ENCODE assay signal across 8 mouse cellular contexts in genomic region chr5:108367871-108368332, GRCm38 (mm10). TPM values are rescaled to one million over a fixed set of nuclear protein-coding genes. Genes with fewer than 3 reads are reported as not detected.
DNase-seq lines count a peak whose midpoint lies in the region; ATAC-seq lines count a peak whose summit lies in the region.

Gm42517 (minus strand) TSS chr5:108367922.

- H3K36me3 ChIP-seq in kidney, embryonic 16.5 days (ENCODE audit: insufficient read depth, low read length), result no peaks in the 10 kb centered on the region
- no peaks in the 10 kb centered on the region for H3K36me3 ChIP-seq in hindbrain, embryonic 13.5 days
- no peaks in the 10 kb centered on the region for H3K36me3 ChIP-seq in liver, embryonic 13.5 days
- H3K36me3 ChIP-seq in stomach, embryonic 15.5 days, result no peaks in the 10 kb centered on the region

- peak within 1 kb of the TSS; percentile 95 for H3K4me2 ChIP-seq in kidney, embryonic 16.5 days (replicated peaks; ENCODE audit: low read depth, low read length)
- peak within 1 kb of the TSS; percentile 93 for H3K4me2 ChIP-seq in hindbrain, embryonic 13.5 days
- peak within 1 kb of the TSS; percentile 71 for H3K4me2 ChIP-seq in liver, embryonic 13.5 days
- peak within 1 kb of the TSS; percentile 90 for H3K4me2 ChIP-seq in stomach, embryonic 15.5 days

- H3K9ac ChIP-seq in kidney, embryonic 16.5 days (replicated peaks; ENCODE audit: low read length), result peak within 1 kb of the TSS; percentile 56
- peak within 1 kb of the TSS; percentile 85 for H3K9ac ChIP-seq in hindbrain, embryonic 13.5 days
- H3K9ac ChIP-seq in liver, embryonic 13.5 days, result no peak within 1 kb of the TSS
- 0 out of 2 replicates have a peak within 1 kb of the TSS, but pooled peaks have one; percentile 20 for H3K9ac ChIP-seq in stomach, embryonic 15.5 days

- no peak for ATAC-seq in kidney, embryonic 16.5 days (ENCODE audit: low FRiP score, low TSS enrichment)
- peak; percentile 15; the same call in 1 of the 2 replicates for ATAC-seq in hindbrain, embryonic 13.5 days (ENCODE audit: low FRiP score)
- ATAC-seq in liver, embryonic 13.5 days (ENCODE audit: low read depth), result 0 out of 2 replicates have a peak, but pooled peaks have one; percentile 18
- no peak for ATAC-seq in stomach, embryonic 15.5 days (ENCODE audit: insufficient read depth, low FRiP score, low read depth)
- ATAC-seq in megakaryocyte-erythroid progenitor cell, adult 5-6 weeks (replicated peaks; ENCODE audit: low FRiP score, low TSS enrichment, poor library complexity, severe bottlenecking), result no peak

- WGBS in kidney, embryonic 16.5 days, result 0% methylated on average over 7 of the region's 36 CpGs
- WGBS in hindbrain, embryonic 13.5 days, result under 1% methylated on average over 23 of the region's 36 CpGs
- WGBS in liver, embryonic 13.5 days (ENCODE audit: insufficient replicate concordance), result 3% methylated on average over 32 of the region's 36 CpGs
- WGBS in stomach, embryonic 15.5 days, result 1% methylated on average over 29 of the region's 36 CpGs

- H3K27ac ChIP-seq in kidney, embryonic 16.5 days (ENCODE audit: low read length), result no peak within 1 kb of the TSS
- no peak within 1 kb of the TSS; the same call in 1 of the 2 replicates for H3K27ac ChIP-seq in hindbrain, embryonic 13.5 days
- H3K27ac ChIP-seq in liver, embryonic 13.5 days, result no peak within 1 kb of the TSS
- no peak within 1 kb of the TSS for H3K27ac ChIP-seq in stomach, embryonic 15.5 days

- H3K4me3 ChIP-seq in kidney, embryonic 16.5 days (ENCODE audit: low read length), result peak within 1 kb of the TSS; percentile 60
- peak within 1 kb of the TSS; percentile 70 for H3K4me3 ChIP-seq in hindbrain, embryonic 13.5 days
- peak within 1 kb of the TSS; percentile 56 for H3K4me3 ChIP-seq in liver, embryonic 13.5 days (replicated peaks)
- peak within 1 kb of the TSS; percentile 48 for H3K4me3 ChIP-seq in stomach, embryonic 15.5 days (replicated peaks)

- DNase-seq in kidney, adult 9 months, result no peak
- peak; percentile 39 for DNase-seq in MN1 (ENCODE audit: low spot score)
- DNase-seq in embryo, embryonic 9.5 days (ENCODE audit: extremely low spot score), result peak; percentile 27
- no peak for DNase-seq in liver, embryonic 13.5 days

- H3K9me3 ChIP-seq in kidney, embryonic 16.5 days (ENCODE audit: low read length), result no peaks in the 10 kb centered on the region
- H3K9me3 ChIP-seq in hindbrain, embryonic 13.5 days, result no peaks in the 10 kb centered on the region
- H3K9me3 ChIP-seq in liver, embryonic 13.5 days (replicated peaks), result no peaks in the 10 kb centered on the region
- no peaks in the 10 kb centered on the region for H3K9me3 ChIP-seq in stomach, embryonic 15.5 days

- peaks cover 26% of the 10 kb centered on the region for H3K4me1 ChIP-seq in kidney, embryonic 16.5 days (ENCODE audit: insufficient read depth, low read length)
- peaks cover 33% of the 10 kb centered on the region for H3K4me1 ChIP-seq in hindbrain, embryonic 13.5 days (replicated peaks)
- peaks cover 25% of the 10 kb centered on the region for H3K4me1 ChIP-seq in liver, embryonic 13.5 days (replicated peaks)
- peaks cover 31% of the 10 kb centered on the region for H3K4me1 ChIP-seq in stomach, embryonic 15.5 days

- H3K27me3 ChIP-seq in kidney, embryonic 16.5 days (ENCODE audit: insufficient read depth, low read length), result peaks cover 94% of the 10 kb centered on the region
- H3K27me3 ChIP-seq in hindbrain, embryonic 13.5 days, result peaks cover 99% of the 10 kb centered on the region
- H3K27me3 ChIP-seq in liver, embryonic 13.5 days, result peaks cover 98% of the 10 kb centered on the region
- H3K27me3 ChIP-seq in stomach, embryonic 15.5 days (replicated peaks), result peaks cover 86% of the 10 kb centered on the region

RNA-seq across cellular contexts. Expression of gene Gm42517, which starts in this region (rescaled TPM):
- 0.21 TPM in 1 of 2 replicates, not detected in the other for polyA plus RNA-seq in kidney, embryonic 16.5 days (2015; fragmentation: Nextera tagmentation; extraction: Ambion mirVana)
- polyA plus RNA-seq in hindbrain, embryonic 13.5 days (2015; fragmentation: Nextera tagmentation; extraction: Ambion mirVana), result 0.78 and 1.4 TPM in 2 replicates
- polyA plus RNA-seq in liver, embryonic 13.5 days (2015; fragmentation: Nextera tagmentation; extraction: Ambion mirVana), result 0.05 and 0.07 TPM in 2 replicates
- polyA plus RNA-seq in stomach, embryonic 15.5 days (2015; fragmentation: Nextera tagmentation; extraction: Ambion mirVana), result 0.06 and 0.09 TPM in 2 replicates
- not detected in 2 replicates for total RNA-seq in megakaryocyte-erythroid progenitor cell, adult 5-6 weeks (2014; fragmentation: Nextera tagmentation)
- total RNA-seq in megakaryocyte-erythroid progenitor cell, adult 5-6 weeks (2017), result not detected in 2 replicates

Comparison
In these comparisons a context has a peak if more than half of its experiments do, and no peak if none do; other contexts are left out.
1. Peak in ATAC-seq, H3K4me3 ChIP-seq and H3K4me2 ChIP-seq in liver, embryonic 13.5 days; RNA of the gene not detected or under 1 TPM.
2. DNase-seq: peak in MN1 (single experiment) and embryo, embryonic 9.5 days (single experiment); none in kidney, adult 9 months (single experiment) and liver, embryonic 13.5 days (single experiment).
3. Peak in every context shown above with its lines, with median percentiles within 50 percentile points of each other: H3K4me2 ChIP-seq and H3K4me3 ChIP-seq.